Mouse (Mus musculus) lung, postnatal 0 days (tissue): ENCODE measurements at regions not wholly inside any gene's neighbourhood (a gene's known extent, or its start where the extent isn't known, plus 50 kb on each side); places are given as distances from the start of the nearest gene placed in this dataset.

Experiments used
- CTCF ChIP-seq: IDR thresholded peaks from 2 replicates; pipeline ENCODE4 v1.5.1; 2016; ENCODE audit warnings: antibody characterized with exemption, mild to moderate bottlenecking
- EP300 ChIP-seq: IDR thresholded peaks from 2 replicates; pipeline ENCODE4 v1.6.1; 2016; ENCODE audit warnings: antibody characterized with exemption, mild to moderate bottlenecking, control low read depth

GRCm38 (mm10) chr4:4442650-4443049, 350.5 kb downstream of the Impad1 start:
- TF ChIP-seq EP300 (no peak), CTCF (no peak)
